Mouse (Mus musculus): ENCODE results near the gene Ciao2b. TPM values are rescaled to one million over a fixed set of nuclear protein-coding genes. Genes with fewer than 3 reads are reported as not detected.
A peak's percentile ranks its signal among the peaks of the same experiment; 100 is the strongest.

Gene Ciao2b
- polyA plus RNA-seq, 1 experiment: 35.7 TPM

GRCm38 (mm10) chr8:104640831-104641370, 864 bp downstream of the Ciao2b start:
- Histone ChIP-seq H3K4me1 (ENCODE audit: control insufficient read depth, insufficient read depth, insufficient read length) (peaks cover 5% of the 10 kb centered on the region; the same call in 1 of the 2 replicates), H3K27ac (ENCODE audit: insufficient read depth, low read length) (no peak overlapping the region), H3K4me3 (ENCODE audit: extremely low read depth, insufficient read depth, insufficient read length) (peak overlapping the region; percentile 81), H3K27me3 (ENCODE audit: control insufficient read depth, insufficient read depth, low read length) (no peaks in the 10 kb centered on the region), H3K36me3 (ENCODE audit: control insufficient read depth, insufficient read depth, low read length) (peaks cover 4% of the 10 kb centered on the region)
- TF ChIP-seq POLR2A (IDR thresholded peaks at IDR 0.05; ENCODE audit: low read depth, low read length): no peak
- no peak for TF ChIP-seq CTCF (IDR thresholded peaks at IDR 0.05; ENCODE audit: extremely low read depth, insufficient read depth, insufficient read length, insufficient replicate concordance)
- WGBS: 18% methylated on average over 25 of the region's 25 CpGs
- no peak for DNase-seq (ENCODE audit: low read depth in 1 of 2, low spot score in 2 of 2)

GRCm38 (mm10) chr8:104640241-104640640, 1.5 kb downstream of the Ciao2b start:
- Histone ChIP-seq H3K4me3 (ENCODE audit: extremely low read depth, insufficient read depth, insufficient read length) (peak overlapping the region; percentile 81; the same call in 1 of the 2 replicates), H3K27ac (ENCODE audit: insufficient read depth, low read length) (no peak overlapping the region), H3K36me3 (ENCODE audit: control insufficient read depth, insufficient read depth, low read length) (peaks cover 4% of the 10 kb centered on the region), H3K27me3 (ENCODE audit: control insufficient read depth, insufficient read depth, low read length) (no peaks in the 10 kb centered on the region), H3K4me1 (ENCODE audit: control insufficient read depth, insufficient read depth, insufficient read length) (peaks cover 5% of the 10 kb centered on the region; the same call in 1 of the 2 replicates)
- TF ChIP-seq POLR2A (IDR thresholded peaks at IDR 0.05; ENCODE audit: low read depth, low read length) (no peak), CTCF (IDR thresholded peaks at IDR 0.05; ENCODE audit: extremely low read depth, insufficient read depth, insufficient read length, insufficient replicate concordance) (no peak)
- DNase-seq (ENCODE audit: low read depth in 1 of 2, low spot score in 2 of 2): no peak
- WGBS: 87% methylated on average over 7 of the region's 7 CpGs

- no peak overlapping the region for H3K4me3 ChIP-seq (ENCODE audit: extremely low read depth, insufficient read depth, insufficient read length)
- WGBS: 79% methylated on average over 6 of the region's 6 CpGs
- TF ChIP-seq CTCF (IDR thresholded peaks at IDR 0.05; ENCODE audit: extremely low read depth, insufficient read depth, insufficient read length, insufficient replicate concordance): no peak
- no peak for TF ChIP-seq POLR2A (IDR thresholded peaks at IDR 0.05; ENCODE audit: low read depth, low read length)
- DNase-seq (ENCODE audit: low read depth in 1 of 2, low spot score in 2 of 2): peak in 1 of 2 experiments; percentile 1
- no peak overlapping the region for H3K27ac ChIP-seq (ENCODE audit: insufficient read depth, low read length)
- no peaks in the 10 kb centered on the region for H3K27me3 ChIP-seq (ENCODE audit: control insufficient read depth, insufficient read depth, low read length)
- peaks cover 5% of the 10 kb centered on the region; the same call in 1 of the 2 replicates for H3K4me1 ChIP-seq (ENCODE audit: control insufficient read depth, insufficient read depth, insufficient read length)
- peaks cover 4% of the 10 kb centered on the region for H3K36me3 ChIP-seq (ENCODE audit: control insufficient read depth, insufficient read depth, low read length)
Observed at GRCm38 (mm10) chr8:104638010-104638409, 3.8 kb downstream of the Ciao2b start.

- TF ChIP-seq CTCF (IDR thresholded peaks at IDR 0.05; ENCODE audit: extremely low read depth, insufficient read depth, insufficient read length, insufficient replicate concordance): no peak
- TF ChIP-seq POLR2A (IDR thresholded peaks at IDR 0.05; ENCODE audit: low read depth, low read length): no peak
- 89% methylated on average over 3 of the region's 3 CpGs for WGBS
Observed at GRCm38 (mm10) chr8:104635004-104635710, 6.6 kb downstream of the Ciao2b start.

GRCm38 (mm10) chr8:104633156-104633744, 8.5 kb downstream of the Ciao2b start:
- Histone ChIP-seq H3K4me3 (ENCODE audit: extremely low read depth, insufficient read depth, insufficient read length) (no peak overlapping the region), H3K27ac (ENCODE audit: insufficient read depth, low read length) (no peak overlapping the region), H3K4me1 (ENCODE audit: control insufficient read depth, insufficient read depth, insufficient read length) (peaks cover 14% of the 10 kb centered on the region), H3K27me3 (ENCODE audit: control insufficient read depth, insufficient read depth, low read length) (no peaks in the 10 kb centered on the region), H3K36me3 (ENCODE audit: control insufficient read depth, insufficient read depth, low read length) (peaks cover 3% of the 10 kb centered on the region)
- no peak for TF ChIP-seq POLR2A (IDR thresholded peaks at IDR 0.05; ENCODE audit: low read depth, low read length)
- TF ChIP-seq CTCF (IDR thresholded peaks at IDR 0.05; ENCODE audit: extremely low read depth, insufficient read depth, insufficient read length, insufficient replicate concordance): no peak
- 87% methylated on average over 9 of the region's 9 CpGs for WGBS
- DNase-seq (ENCODE audit: low read depth in 1 of 2, low spot score in 2 of 2): peak in 1 of 2 experiments; percentile 2

More at GRCm38 (mm10) chr8:104635004-104635710, 6.6 kb downstream of the Ciao2b start:
- peaks cover 4% of the 10 kb centered on the region for H3K36me3 ChIP-seq (ENCODE audit: control insufficient read depth, insufficient read depth, low read length)
- peak in 1 of 2 experiments; percentile 1 for DNase-seq (ENCODE audit: low read depth in 1 of 2, low spot score in 2 of 2)
- no peaks in the 10 kb centered on the region for H3K27me3 ChIP-seq (ENCODE audit: control insufficient read depth, insufficient read depth, low read length)
- H3K4me1 ChIP-seq (ENCODE audit: control insufficient read depth, insufficient read depth, insufficient read length): peaks cover 14% of the 10 kb centered on the region
- no peak overlapping the region for H3K4me3 ChIP-seq (ENCODE audit: extremely low read depth, insufficient read depth, insufficient read length)
- no peak overlapping the region for H3K27ac ChIP-seq (ENCODE audit: insufficient read depth, low read length)

- peaks cover 3% of the 10 kb centered on the region for H3K36me3 ChIP-seq (ENCODE audit: control insufficient read depth, insufficient read depth, low read length)
- H3K4me1 ChIP-seq (ENCODE audit: control insufficient read depth, insufficient read depth, insufficient read length): peaks cover 14% of the 10 kb centered on the region
- H3K27me3 ChIP-seq (ENCODE audit: control insufficient read depth, insufficient read depth, low read length): no peaks in the 10 kb centered on the region
- TF ChIP-seq POLR2A (IDR thresholded peaks at IDR 0.05; ENCODE audit: low read depth, low read length) (no peak), CTCF (IDR thresholded peaks at IDR 0.05; ENCODE audit: extremely low read depth, insufficient read depth, insufficient read length, insufficient replicate concordance) (no peak)
- DNase-seq (ENCODE audit: low read depth in 1 of 2, low spot score in 2 of 2): peak in 1 of 2 experiments; percentile 2
- H3K4me3 ChIP-seq (ENCODE audit: extremely low read depth, insufficient read depth, insufficient read length): no peak overlapping the region
- WGBS: 60% methylated on average over 6 of the region's 6 CpGs
- peak overlapping the region; percentile 45 for H3K27ac ChIP-seq (ENCODE audit: insufficient read depth, low read length)
Observed at GRCm38 (mm10) chr8:104632486-104632885, 9.3 kb downstream of the Ciao2b start.
